Mouse (Mus musculus): ENCODE data around the gene Svop.

Gene Svop

GRCm38 (mm10) chr5:114126499-114127244 is 35.3 kb upstream of the Svop start:
- CTCF ChIA-PET: interaction anchor here in 3 of 4 experiments (0.6 to 2.1 kb wide), 10 partner anchors 16 to 433 kb away, joined by 3 to 16 read pairs (median 4); partner anchors contain the start of genes Coro1c (in 1 of the 3) and Svop (in 1 of the 3)
- POLR2A ChIA-PET: interaction anchor here (0.6 to 11.0 kb wide), 32 partner anchors 7 to 434 kb away, joined by 3 to 242 read pairs (median 4); partner anchors contain the start of genes Acacb (in 2 of the 4) and Svop (in 1 of the 4)

DNA sequence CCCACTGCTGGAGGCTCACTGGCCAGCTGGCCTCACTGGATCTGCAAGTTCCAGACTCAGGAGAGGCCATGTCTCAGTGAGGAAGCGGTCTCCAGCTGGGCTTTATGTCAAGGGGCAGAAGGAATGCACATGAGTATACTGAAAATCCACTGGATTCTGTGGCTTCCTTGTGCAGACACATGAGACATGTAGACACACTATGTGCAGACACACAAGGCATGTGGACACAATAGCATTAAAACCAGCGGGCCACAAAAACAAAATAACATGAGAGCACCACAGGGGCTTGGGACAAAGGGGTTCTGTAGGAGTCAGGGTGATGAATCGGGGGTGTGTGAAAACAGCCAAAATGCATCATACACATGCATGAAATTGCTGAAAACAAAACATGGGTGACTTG is 34.6 kb upstream of the Svop start:
- POLR2A ChIA-PET: interaction anchor here in 1 of 4 experiments (0.8 to 11.0 kb wide), 4 partner anchors 20 to 80 kb away, joined by 3 to 242 read pairs (median 6); partner anchors contain the start of gene Acacb
- CTCF ChIA-PET: interaction anchor here in 1 of 4 experiments (0.9 kb wide), 1 partner anchor 27 kb away, joined by 16 read pairs; no protein-coding TSS in a partner anchor

DNA sequence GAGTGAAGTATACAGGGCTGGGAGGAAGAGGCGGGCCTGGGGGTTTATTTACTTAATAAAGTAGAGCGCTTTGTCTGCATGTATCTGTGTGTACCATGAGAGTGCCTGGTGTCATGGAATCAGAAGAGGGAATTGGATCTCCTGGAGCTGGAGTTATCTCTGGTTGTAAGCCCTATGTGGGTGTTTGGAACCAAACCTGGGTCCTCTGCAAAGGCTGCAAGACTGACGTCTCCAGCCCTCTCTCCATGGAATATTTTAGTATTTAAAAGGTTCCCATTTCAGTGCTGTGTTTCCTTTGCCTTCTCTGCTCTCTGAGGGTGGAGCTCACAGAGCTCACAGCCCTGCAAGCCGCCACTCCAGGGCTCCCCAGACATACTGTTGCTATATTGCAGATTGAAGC is 28.4 kb upstream of the Svop start:
- CTCF ChIA-PET: interaction anchor here in 2 of 4 experiments (0.5 to 1.3 kb wide), 4 partner anchors 11 to 347 kb away, joined by 3 to 12 read pairs (median 4); partner anchors contain the start of genes Iscu (in 1 of the 2), Kctd10 (in 1 of the 2), Sart3 (in 1 of the 2) and Ube3b (in 1 of the 2)
- POLR2A ChIA-PET: interaction anchor here in 3 of 4 experiments (0.5 to 2.7 kb wide), 13 partner anchors 8 to 70 kb away, joined by 3 to 15 read pairs (median 6); partner anchors contain the start of genes Alkbh2 (in 2 of the 3) and Ung (in 2 of the 3)

DNA sequence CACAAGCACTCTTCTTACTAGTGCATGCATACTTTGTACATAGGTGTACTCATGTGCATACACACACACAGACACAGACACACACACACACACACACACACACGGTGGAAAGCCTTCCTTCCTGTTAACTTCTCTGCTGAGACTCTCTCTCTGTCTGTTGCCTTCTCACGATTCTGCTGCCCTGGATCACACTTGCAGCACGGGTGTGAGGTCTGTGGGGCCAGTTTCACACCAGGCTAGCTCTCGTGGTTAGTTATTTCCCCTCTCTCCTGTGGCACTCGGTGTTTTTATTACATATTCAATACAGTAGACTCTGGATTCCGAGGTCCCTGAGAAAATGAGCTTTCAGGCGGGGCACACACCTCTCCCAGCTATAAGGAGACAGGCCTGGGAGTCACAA is 25.2 kb upstream of the Svop start:
- CTCF ChIA-PET: interaction anchor here in 1 of 4 experiments (1.4 kb wide), 1 partner anchor 14 kb away, joined by 3 read pairs; no protein-coding TSS in a partner anchor
- POLR2A ChIA-PET: interaction anchor here in 3 of 4 experiments (0.6 to 1.5 kb wide), 12 partner anchors 8 to 25 kb away, joined by 3 to 6 read pairs (median 3); partner anchors contain the start of genes Svop (in 2 of the 3) and Alkbh2 (in 1 of the 3)

- POLR2A ChIA-PET: no interaction called here
- CTCF ChIA-PET: no interaction called here
Observed at GRCm38 (mm10) chr5:114115030-114115429, 23.7 kb upstream of the Svop start.

DNA sequence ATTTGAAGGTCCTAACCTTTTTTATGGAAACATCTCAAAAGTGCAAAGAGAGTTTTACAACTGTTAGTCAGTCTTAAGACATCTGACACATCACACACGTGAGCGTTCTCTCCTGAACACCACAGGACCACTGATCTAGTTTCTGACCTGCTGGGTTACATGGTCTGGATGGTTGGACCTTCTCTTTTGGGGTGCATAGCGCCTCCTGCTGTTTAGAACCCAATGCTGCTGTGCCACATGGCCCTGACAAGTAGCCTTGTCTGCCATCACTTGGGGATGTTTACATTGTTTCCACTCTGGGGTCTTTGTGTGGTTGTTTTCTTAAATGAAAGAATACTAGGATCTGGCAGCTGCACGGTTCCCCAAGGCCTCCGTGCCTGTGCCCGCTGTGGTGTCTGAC is 22.0 kb upstream of the Svop start:
- CTCF ChIA-PET: interaction anchor here in 1 of 4 experiments (0.7 kb wide), 1 partner anchor 18 kb away, joined by 3 read pairs; no protein-coding TSS in a partner anchor
- POLR2A ChIA-PET: interaction anchor here in 2 of 4 experiments (0.7 to 1.0 kb wide), 2 partner anchors 17 to 18 kb away, joined by 3 to 6 read pairs; no protein-coding TSS in a partner anchor

GRCm38 (mm10) chr5:114106391-114106935 is 15.1 kb upstream of the Svop start:
- ChIA-PET CTCF (interaction anchor here in 2 of 4 experiments (0.6 to 1.2 kb wide), 3 partner anchors 147 to 356 kb away, joined by 3 to 7 read pairs (median 3); no protein-coding TSS in a partner anchor), POLR2A (interaction anchor here in 2 of 4 experiments (0.6 to 1.2 kb wide), 5 partner anchors 10 to 360 kb away, joined by 3 to 5 read pairs (median 4); no protein-coding TSS in a partner anchor)

- CTCF ChIA-PET: no interaction called here
Observed at GRCm38 (mm10) chr5:114102807-114103206, 11.4 kb upstream of the Svop start.

GRCm38 (mm10) chr5:114101873-114102272 is 10.5 kb upstream of the Svop start:
- ChIA-PET POLR2A (interaction anchor here in 1 of 4 experiments (1.0 to 1.6 kb wide), 2 partner anchors 23 to 597 kb away, joined by 3 to 6 read pairs; no protein-coding TSS in a partner anchor), CTCF (interaction anchor here in 1 of 4 experiments (0.7 kb wide), 1 partner anchor 16 kb away, joined by 3 read pairs; no protein-coding TSS in a partner anchor)

More at GRCm38 (mm10) chr5:114102807-114103206, 11.4 kb upstream of the Svop start:
- POLR2A ChIA-PET: interaction anchor here in 1 of 4 experiments (1.0 to 1.6 kb wide), 2 partner anchors 22 to 598 kb away, joined by 3 to 6 read pairs; no protein-coding TSS in a partner anchor

GRCm38 (mm10) chr5:114100390-114101099 is 9.2 kb upstream of the Svop start:
- CTCF ChIA-PET: interaction anchor here in 3 of 4 experiments (0.9 to 1.0 kb wide), 5 partner anchors 9 to 53 kb away, joined by 3 read pairs; partner anchors contain the start of gene Svop (in 1 of the 3)

DNA sequence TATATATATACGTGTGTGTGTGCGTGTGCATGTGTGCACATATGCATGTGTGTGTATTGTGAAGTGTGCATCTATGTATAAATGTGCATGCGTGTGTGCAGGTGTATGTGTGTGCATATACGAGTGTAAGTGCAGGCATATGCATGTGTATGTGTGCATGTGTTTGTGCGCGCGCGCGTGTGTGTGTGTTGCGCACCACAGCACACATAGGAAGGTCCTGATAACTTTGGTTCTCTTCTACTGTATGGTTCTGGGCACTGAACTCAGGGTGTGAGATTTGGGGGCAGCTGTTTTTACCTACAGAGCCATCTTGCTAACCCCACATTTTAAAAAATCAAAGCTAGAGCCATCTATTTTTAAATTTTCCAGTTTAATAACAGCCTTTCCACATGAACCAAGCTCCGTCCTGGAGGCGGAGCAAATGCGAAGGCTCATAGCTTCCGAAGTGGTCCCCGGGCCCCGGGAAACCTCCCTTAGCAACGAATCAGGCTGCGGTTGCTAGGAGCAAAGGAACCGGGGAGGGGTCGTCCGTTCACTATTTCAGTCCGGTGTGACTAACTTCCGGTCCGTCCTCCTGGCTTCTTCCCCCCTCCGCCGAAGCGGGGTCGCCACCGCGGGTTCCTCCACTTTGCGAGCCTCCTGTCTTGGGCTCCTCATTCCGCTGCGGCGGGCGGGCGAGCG is 8.5 kb upstream of the Svop start:
- POLR2A ChIA-PET: interaction anchor here in 3 of 4 experiments (0.5 to 1.6 kb wide), 17 partner anchors 8 to 869 kb away, joined by 3 to 7 read pairs (median 3); partner anchors contain the start of genes Svop (in 3 of the 3), Alkbh2 (in 2 of the 3) and Ung (in 1 of the 3)
- CTCF ChIA-PET: interaction anchor here (0.7 to 1.0 kb wide), 5 partner anchors 8 to 553 kb away, joined by 3 read pairs; partner anchors contain the start of gene Svop (in 1 of the 4)

More at GRCm38 (mm10) chr5:114100390-114101099, 9.2 kb upstream of the Svop start:
- POLR2A ChIA-PET: interaction anchor here in 3 of 4 experiments (0.5 to 1.6 kb wide), 18 partner anchors 9 to 267 kb away, joined by 3 to 7 read pairs (median 3); partner anchors contain the start of genes Svop (in 3 of the 3), Alkbh2 (in 2 of the 3) and Ung (in 1 of the 3)

DNA sequence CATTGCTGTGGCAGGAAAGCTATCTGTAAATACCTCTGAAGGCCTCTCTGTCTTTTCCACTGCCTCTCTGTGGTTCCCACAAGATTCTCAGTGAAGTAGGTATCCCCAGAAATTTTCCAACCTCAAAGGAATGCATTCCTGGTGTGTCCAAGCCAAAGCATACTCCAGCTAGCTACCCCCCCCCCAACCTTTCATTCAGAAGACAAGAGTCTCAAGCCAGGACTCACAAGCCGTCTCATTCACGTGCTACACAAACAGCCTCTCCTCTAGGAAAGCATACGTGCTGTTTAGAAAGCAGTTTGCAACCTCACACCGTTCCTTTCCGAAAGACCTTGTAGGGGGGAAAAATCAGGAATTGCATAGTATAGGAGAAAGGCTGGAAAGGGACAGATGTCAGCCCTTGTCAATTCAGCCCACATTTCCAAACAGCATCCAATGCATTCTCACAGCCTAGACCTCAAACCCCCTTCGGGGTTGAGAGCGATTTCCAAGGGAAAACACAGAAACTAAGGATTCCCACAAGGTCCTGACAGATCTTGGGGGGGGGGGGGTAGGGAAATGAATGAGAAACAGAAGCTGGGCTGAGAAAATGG is 853 bp downstream of the Svop start:
- POLR2A ChIA-PET: interaction anchor here (0.6 to 2.3 kb wide), 21 partner anchors 8 to 328 kb away, joined by 3 to 8 read pairs (median 3); partner anchors contain the start of genes Foxn4 (in 1 of the 4), Kctd10 (in 1 of the 4), Ube3b (in 1 of the 4) and Ung (in 1 of the 4)
- CTCF ChIA-PET: interaction anchor here in 3 of 4 experiments (0.6 to 1.5 kb wide), 7 partner anchors 37 to 207 kb away, joined by 3 to 7 read pairs (median 3); partner anchors contain the start of genes Alkbh2 (in 1 of the 3) and Ung (in 1 of the 3)

- ChIA-PET POLR2A (interaction anchor here in 1 of 4 experiments (0.7 to 1.1 kb wide), 3 partner anchors 8 to 991 kb away, joined by 3 read pairs; no protein-coding TSS in a partner anchor), CTCF (interaction anchor here in 3 of 4 experiments (0.6 to 0.7 kb wide), 4 partner anchors 11 to 251 kb away, joined by 3 to 26 read pairs (median 4); no protein-coding TSS in a partner anchor)
Observed at GRCm38 (mm10) chr5:114087875-114088480, 3.4 kb downstream of the Svop start.

DNA sequence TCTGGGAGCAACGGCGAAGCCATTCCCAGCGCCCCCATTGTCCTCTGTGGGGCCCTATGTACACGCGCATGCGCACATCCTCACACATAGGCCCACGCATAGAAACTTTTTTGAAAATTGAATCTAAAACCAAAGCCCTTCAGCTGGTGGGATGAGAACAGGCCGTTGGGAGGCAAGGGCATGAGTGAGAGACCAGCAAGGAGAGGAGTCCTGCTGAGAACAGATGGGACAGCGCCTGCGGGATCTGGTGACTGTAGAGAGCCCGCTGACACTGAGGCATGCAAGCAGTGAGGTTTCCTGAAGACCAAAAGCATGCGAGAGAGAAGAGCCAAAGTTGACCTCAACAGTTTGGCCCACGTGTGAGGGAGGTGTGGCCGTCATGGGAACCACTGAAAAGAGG is 5.9 kb downstream of the Svop start:
- ChIA-PET POLR2A (interaction anchor here in 2 of 4 experiments (0.6 to 1.1 kb wide), 6 partner anchors 26 to 214 kb away, joined by 3 to 7 read pairs (median 3); partner anchors contain the start of gene Ung (in 1 of the 2)), CTCF (no interaction called here)

DNA sequence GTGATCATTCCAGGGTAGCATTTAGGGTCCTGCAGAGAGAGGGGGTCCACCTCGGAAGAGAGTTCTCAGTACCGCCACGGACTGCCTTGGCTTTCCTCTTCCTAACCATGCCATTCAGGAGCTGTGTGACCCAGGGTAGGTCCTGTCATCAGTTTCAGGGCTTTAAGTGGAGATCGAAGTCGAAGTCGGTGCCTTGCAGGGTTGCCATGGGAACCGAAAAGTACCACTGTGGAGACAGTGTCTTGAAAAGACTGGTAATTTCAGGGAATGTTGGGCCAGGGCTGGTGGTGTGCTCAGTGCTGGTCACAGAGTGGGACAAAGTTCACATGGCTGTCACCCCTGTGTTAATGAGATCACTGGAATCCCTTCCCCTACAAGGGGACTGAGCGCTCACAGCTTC is 14.4 kb downstream of the Svop start:
- ChIA-PET CTCF (interaction anchor here in 2 of 4 experiments (0.5 to 0.6 kb wide), 2 partner anchors 11 to 75 kb away, joined by 3 to 26 read pairs; no protein-coding TSS in a partner anchor), POLR2A (interaction anchor here in 3 of 4 experiments (0.6 to 1.1 kb wide), 3 partner anchors 12 to 423 kb away, joined by 3 read pairs; no protein-coding TSS in a partner anchor)
